Mouse (Mus musculus): ENCODE measurements around the gene Acsm5.
A peak's percentile ranks its signal among the peaks of the same experiment; 100 is the strongest.
"Not testable (repeated sequence)": the region's sequence is repeated elsewhere in the genome, so short reads cannot be mapped to it uniquely, and the experiment has no call there.

The Acsm5 gene

GRCm38 (mm10) chr7:119550471-119551222 lies 31.4 kb downstream of the Acsm5 start:
- no peak for DNase-seq

DNA sequence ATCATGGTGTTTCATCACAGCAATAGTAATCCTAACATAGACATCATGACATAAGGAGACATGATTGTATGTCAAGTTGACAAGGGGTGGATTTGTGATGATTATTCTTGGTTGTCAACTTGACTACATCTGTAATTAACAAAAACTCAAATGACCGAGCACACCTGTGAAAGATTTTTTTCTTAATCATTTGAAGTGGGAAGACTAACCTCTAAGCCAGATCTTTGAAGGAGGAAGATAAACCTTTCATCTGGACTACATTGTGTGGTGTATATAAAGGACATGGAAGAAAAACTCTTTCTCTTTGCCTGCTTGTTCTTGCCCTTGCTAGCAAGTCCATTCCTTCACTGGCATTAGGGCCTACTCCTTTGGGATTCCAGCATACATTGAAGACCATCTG lies 34.8 kb downstream of the Acsm5 start, which contains the start of gene Acsm2:
TSS of gene Acsm2 (plus strand) at position 301 of the 400 bp plus-strand sequence.
- DNase-seq = no peak

DNA sequence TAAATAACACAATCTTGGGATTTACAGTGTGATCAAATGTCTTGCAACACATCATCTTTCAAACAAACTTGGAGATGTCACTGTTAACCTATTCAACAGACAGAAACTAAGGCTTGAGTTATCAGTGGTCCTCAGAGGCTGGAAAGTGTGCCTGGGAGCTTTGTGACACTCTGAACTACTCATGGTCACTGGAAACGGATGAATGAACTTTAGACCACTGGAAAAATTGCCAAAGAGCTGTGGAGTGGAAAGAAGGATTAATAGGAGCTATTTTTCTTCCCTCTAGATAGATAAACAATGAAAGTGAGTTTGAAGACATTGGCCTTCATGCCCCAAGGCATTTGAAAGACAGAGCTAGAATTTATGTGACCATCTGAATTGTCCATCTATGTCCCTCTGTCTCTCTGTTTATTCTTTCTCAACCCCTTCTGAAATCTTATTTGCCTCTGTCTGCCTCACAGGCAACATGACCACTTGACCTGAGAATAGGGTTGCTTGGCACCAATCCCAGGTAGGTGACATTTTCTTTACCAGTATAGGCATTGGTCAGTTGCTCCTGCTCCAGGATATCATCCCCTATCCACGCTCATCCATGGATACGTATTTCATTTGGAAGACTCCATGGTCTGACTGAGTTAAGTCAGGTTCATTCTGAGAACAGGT lies 40.7 kb downstream of the Acsm5 start:
- no peak for DNase-seq

GRCm38 (mm10) chr7:119560452-119560835 lies 41.2 kb downstream of the Acsm5 start:
- DNase-seq = peak in 1 of 2 experiments; percentile 15

DNA sequence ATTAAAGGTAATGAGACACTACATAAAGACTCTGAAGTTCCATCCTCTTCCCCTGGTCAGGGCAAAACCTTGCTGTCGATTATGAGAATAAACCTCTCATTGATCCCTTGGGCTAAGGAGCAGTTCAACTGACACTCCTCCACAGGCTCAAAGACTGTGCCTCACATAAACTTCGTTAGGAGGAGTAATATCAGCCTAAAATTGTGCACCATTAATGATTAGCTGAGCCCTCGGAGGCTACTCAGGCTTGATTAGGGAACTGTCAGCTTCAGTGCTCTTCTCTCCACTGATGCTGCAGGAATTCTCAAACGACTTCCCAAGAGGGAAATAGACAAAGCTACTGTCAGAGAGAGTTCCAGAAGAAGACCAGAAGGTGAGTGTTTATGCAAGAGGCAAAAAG lies 42.2 kb downstream of the Acsm5 start:
- DNase-seq = no peak

DNA sequence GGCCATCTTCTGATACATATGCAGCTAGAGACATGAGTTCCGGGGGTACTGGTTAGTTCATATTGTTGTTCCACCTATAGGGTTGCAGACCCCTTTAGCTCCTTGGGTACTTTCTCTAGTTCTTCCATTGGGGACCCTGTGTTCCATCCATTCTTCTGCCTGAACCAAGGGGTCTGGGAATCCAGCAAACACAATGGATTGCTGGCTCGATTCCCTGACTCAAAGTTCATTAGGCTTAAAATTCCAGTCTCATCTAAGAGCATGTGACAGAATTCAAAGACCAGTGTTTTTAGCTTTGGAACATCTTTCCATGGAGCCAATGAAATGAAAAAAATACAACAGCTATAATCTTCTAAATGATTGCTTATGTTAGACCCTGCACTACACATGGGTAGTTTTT lies 43.2 kb downstream of the Acsm5 start:
- DNase-seq = not testable (repeated sequence)

- no peak for DNase-seq
These were observed 75.4 kb downstream of the Acsm5 start for GRCm38 (mm10) chr7:119594530-119595107.

Measured in kidney, postnatal 4 days (tissue).